Mouse (Mus musculus): ENCODE results near the gene Cpn1.

DNA sequence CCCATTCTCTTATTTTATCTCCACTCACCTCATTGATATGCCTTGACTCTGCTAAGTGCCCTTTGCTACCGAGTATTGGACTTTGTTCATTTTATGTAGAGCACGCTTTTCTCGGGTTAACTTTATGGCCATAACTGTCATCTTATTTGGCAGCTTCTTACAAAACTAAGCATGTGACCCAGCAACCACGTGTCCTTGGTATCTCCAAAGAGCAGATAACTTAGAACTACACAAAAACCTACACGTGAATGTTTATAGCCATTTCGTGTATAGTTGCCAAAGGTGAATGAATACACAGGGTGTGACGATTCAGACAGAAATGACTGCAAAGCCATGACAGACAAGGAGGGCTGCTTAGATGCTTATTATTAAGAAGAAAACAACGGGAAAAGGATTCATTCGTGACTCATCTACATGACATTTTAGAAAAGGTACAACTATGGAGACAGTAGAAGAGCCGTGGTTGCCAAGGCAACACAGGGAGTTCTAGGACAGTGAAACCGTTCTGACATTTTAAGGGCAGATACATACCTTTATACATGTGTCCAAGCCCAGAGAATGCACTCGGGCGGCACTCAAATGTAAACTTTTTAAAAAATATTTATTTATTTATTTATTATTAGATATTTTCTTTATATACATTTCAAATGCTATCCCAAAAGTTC is 38.7 kb upstream of the Cpn1 start:
- TF ChIP-seq POLR2A (IDR thresholded peaks at IDR 0.05; ENCODE audit: low read depth, low read length): no peak
- no peak for TF ChIP-seq EP300 (IDR thresholded peaks at IDR 0.05; ENCODE audit: low read length)
- TF ChIP-seq ZNF384 (IDR thresholded peaks at IDR 0.05; ENCODE audit: low read depth, low read length): no peak
- TF ChIP-seq SMC3 (IDR thresholded peaks at IDR 0.05; ENCODE audit: low read depth, low read length): no peak
- no peak for TF ChIP-seq POLR2AphosphoS2 (IDR thresholded peaks at IDR 0.05; ENCODE audit: low read depth, low read length)
- no peak for TF ChIP-seq CTCF (conservative IDR thresholded peaks at IDR 0.05 in 1 of 2, IDR thresholded peaks at IDR 0.05 in 1 of 2; ENCODE audit: low read depth in 2 of 2, low read length in 2 of 2)
- TF ChIP-seq PAX5 (IDR thresholded peaks at IDR 0.05; ENCODE audit: low read length): no peak
- TF ChIP-seq GABPA (IDR thresholded peaks at IDR 0.05; ENCODE audit: insufficient replicate concordance, low read depth, low read length): no peak
- TF ChIP-seq MAFK (IDR thresholded peaks at IDR 0.05; ENCODE audit: insufficient replicate concordance, low read length): no peak

Data from CH12.LX (cell line).